Mouse (Mus musculus) central nervous system, embryonic 11.5 days (tissue): Measurements from ENCODE around the gene Mr1. TPM values are rescaled to one million over a fixed set of nuclear protein-coding genes. Genes with fewer than 3 reads are reported as not detected.

Experiments
- polyA plus RNA-seq: library from polyadenylated mRNA; depleted of rRNA; stranded (reverse); fragments of >200 nt; gene quantifications from 2 replicates; pipeline ENCODE4 v1.2.3, GENCODE M21; 2012; rRNA removed

Gene Mr1
- 0.36 and 2.0 TPM in 2 replicates for polyA plus RNA-seq

DNA sequence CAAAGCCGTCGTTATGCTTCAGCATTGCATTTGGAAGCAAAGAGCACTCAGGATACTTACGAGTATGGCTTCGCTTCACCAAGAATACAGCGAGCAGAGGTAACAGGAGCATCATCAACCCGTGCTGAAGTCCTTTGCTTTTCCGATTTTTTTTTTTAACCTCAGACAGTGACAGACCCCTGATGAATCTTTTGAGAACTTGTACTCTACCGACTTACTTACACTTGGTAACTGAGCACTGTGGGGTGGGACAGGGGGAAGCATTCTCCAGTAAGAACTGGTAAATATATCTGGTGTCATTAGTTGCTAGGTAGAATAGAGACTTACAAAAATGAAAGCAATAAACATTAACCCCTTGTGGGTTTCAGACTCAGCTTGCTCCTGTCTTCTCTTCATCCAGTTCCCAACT is at the start of gene Mr1:
Mr1 (minus strand) TSS at position 243 of the 409 bp plus-strand sequence.

DNA sequence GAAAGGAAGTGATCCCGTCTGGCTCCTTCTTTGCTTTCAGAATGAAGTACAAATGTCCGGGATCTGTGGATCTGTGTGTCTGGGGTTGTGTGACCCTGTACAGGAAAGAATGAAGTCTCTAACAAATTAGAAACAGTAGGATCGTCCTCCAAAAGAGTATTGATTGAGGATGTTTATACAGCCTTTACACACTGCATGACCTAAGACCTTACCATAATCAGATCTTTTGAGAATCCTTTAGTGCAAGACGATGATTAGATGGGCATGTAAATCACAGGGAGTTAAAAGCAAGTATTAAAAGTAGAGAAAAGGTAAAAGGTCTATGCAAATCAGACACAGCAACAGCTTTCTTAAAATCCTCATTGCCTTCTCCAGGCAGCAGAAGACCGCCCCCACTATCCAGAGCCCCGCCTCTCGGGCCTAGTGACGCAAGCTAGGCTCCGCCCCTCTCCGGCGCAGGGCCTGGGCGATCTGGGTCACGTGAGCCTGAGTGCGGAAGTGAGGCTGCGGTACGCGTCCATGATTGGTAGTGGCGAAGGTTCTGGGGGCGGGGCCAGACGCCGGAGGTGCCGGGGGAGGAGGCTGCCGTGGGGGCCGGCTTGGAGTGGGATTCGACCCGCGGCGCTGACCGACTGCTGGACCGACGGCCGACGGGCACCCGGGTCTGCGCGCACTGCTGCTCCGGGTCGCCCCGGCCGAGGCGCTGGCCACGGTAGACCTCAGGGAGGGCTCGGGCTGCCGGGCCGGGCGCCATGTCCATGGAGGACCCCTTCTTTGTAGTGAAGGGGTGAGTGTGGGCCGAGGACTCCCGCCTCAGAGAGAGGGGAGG is 11.7 kb upstream of the Mr1 start, which contains the start of gene Stx6:
Stx6 (plus strand) TSS at position 575 of the 829 bp plus-strand sequence.

GRCm38 (mm10) chr1:155099280-155099848 is 47.2 kb downstream of the Mr1 start, which contains the start of gene Ier5:
Ier5 (minus strand) TSS chr1:155099636.

Other genes with a start within 250 kb of the Mr1 start
- 21.6 and 28.0 TPM in 2 replicates for gene Ier5, start 47.2 kb downstream of the Mr1 start, polyA plus RNA-seq
- 63.6 and 79.4 TPM in 2 replicates for gene Stx6, start 11.9 kb upstream of the Mr1 start, polyA plus RNA-seq
- 14.5 and 15.4 TPM in 2 replicates for gene BC034090, start 97.6 kb upstream of the Mr1 start, polyA plus RNA-seq